Mouse (Mus musculus): ENCODE measurements around the gene Large2.

The Large2 gene

GRCm38 (mm10) chr2:92327601-92328000 lies 47.1 kb downstream of the Large2 start:
- DNase-seq (ENCODE audit: low spot score), result no peak

GRCm38 (mm10) chr2:92326221-92326620 lies 48.4 kb downstream of the Large2 start:
- DNase-seq (ENCODE audit: low spot score), result no peak

GRCm38 (mm10) chr2:92325676-92326075 lies 49.0 kb downstream of the Large2 start:
- DNase-seq (ENCODE audit: low spot score), result no peak

- DNase-seq (ENCODE audit: low spot score), result peak; percentile 10
These were observed 52.0 kb downstream of the Large2 start for GRCm38 (mm10) chr2:92322669-92323068.

GRCm38 (mm10) chr2:92317228-92317627 lies 57.4 kb downstream of the Large2 start:
- DNase-seq (ENCODE audit: low spot score), result no peak

- DNase-seq (ENCODE audit: low spot score), result no peak
These were observed 58.0 kb downstream of the Large2 start for GRCm38 (mm10) chr2:92316652-92317051.
